Mouse (Mus musculus) neural tube, embryonic 10.5 days (tissue): Measurements from ENCODE around the gene Pyroxd2.
"Not testable (repeated sequence)": the region's sequence is repeated elsewhere in the genome, so short reads cannot be mapped to it uniquely, and the experiment has no call there.

Experiments
- DNase-seq: peaks from one replicate; pipeline ENCODE4 v3.0.0-alpha.2; 2017; ENCODE audit warnings: low spot score; ENCODE audit errors: extremely low spot score

Gene Pyroxd2

GRCm38 (mm10) chr19:42690256-42690655, 62.3 kb downstream of the Pyroxd2 start:
- no peak for DNase-seq

GRCm38 (mm10) chr19:42689786-42690185, 62.8 kb downstream of the Pyroxd2 start:
- no peak for DNase-seq

GRCm38 (mm10) chr19:42689321-42689720, 63.3 kb downstream of the Pyroxd2 start:
- DNase-seq = no peak

- DNase-seq = not testable (repeated sequence)
Measured at GRCm38 (mm10) chr19:42682776-42683175, 69.8 kb downstream of the Pyroxd2 start.

- no peak for DNase-seq
Measured at GRCm38 (mm10) chr19:42678191-42678590, 74.4 kb downstream of the Pyroxd2 start.

GRCm38 (mm10) chr19:42677452-42677851, 75.1 kb downstream of the Pyroxd2 start:
- no peak for DNase-seq

GRCm38 (mm10) chr19:42676931-42677330, 75.6 kb downstream of the Pyroxd2 start:
- DNase-seq = no peak
